Mouse (Mus musculus) C2C12 (cell line): Measurements from ENCODE around the gene Olfr462.
"Not testable (repeated sequence)": the region's sequence is repeated elsewhere in the genome, so short reads cannot be mapped to it uniquely, and the experiment has no call there.

Source experiments
- CEBPB ChIP-seq: IDR thresholded peaks from one replicate; pipeline ENCODE4 v1.6.1; 2011; ENCODE audit warnings: low read depth, mild to moderate bottlenecking, control low read depth, moderate library complexity
- CTCF ChIP-seq: IDR thresholded peaks from one replicate; pipeline ENCODE4 v1.5.1; 2011; ENCODE audit not compliant: control insufficient read depth, insufficient read depth, insufficient read length
- FOSL1 ChIP-seq: IDR thresholded peaks from one replicate; pipeline ENCODE4 v1.8.0; 2011; ENCODE audit warnings: mild to moderate bottlenecking, low read length; ENCODE audit not compliant: poor library complexity, insufficient read depth, severe bottlenecking
- MYOD1 ChIP-seq: IDR thresholded peaks from one replicate; pipeline ENCODE4 v1.6.1; 2011; ENCODE audit warnings: low read depth; ENCODE audit not compliant: control insufficient read depth, insufficient read length
- MYOG ChIP-seq: IDR thresholded peaks from one replicate; pipeline ENCODE4 v1.6.1; 2011; ENCODE audit not compliant: control insufficient read depth, insufficient read length; ENCODE audit errors: extremely low read depth
- USF1 ChIP-seq: IDR thresholded peaks from one replicate; pipeline ENCODE4 v1.6.1; 2011; ENCODE audit warnings: low read depth, mild to moderate bottlenecking, control low read depth, moderate library complexity

- TF ChIP-seq MYOG, CTCF, MYOD1, FOSL1, USF1, CEBPB: not testable (repeated sequence)
These were observed 25.2 kb downstream of the Olfr462 start for GRCm38 (mm10) chr11:87866891-87867290.
